Mouse (Mus musculus): ENCODE results near the gene Csde1. TPM values are rescaled to one million over a fixed set of nuclear protein-coding genes. Genes with fewer than 3 reads are reported as not detected.

The Csde1 gene
- total RNA-seq, 4 experiments from 2014 or later: 242 to 273 (median 261) TPM

Other genes with a start within 250 kb of the Csde1 start
- not detected for gene Tshb, start 237.7 kb upstream of the Csde1 start, total RNA-seq (2022)
- not detected for gene Sycp1, start 84.3 kb upstream of the Csde1 start, total RNA-seq (2022)
- not detected for gene Nr1h5, start 56.3 kb upstream of the Csde1 start, total RNA-seq (2022)
- gene Sike1, start 24.7 kb upstream of the Csde1 start, total RNA-seq (2022): 10 to 100 TPM; 54.7 to 65.9 (median 59.8) TPM
- gene Nras, start 37.9 kb downstream of the Csde1 start, total RNA-seq (2022): 10 to 100 TPM; 63.7 to 69.1 (median 67.2) TPM
- under 1 TPM in 2 of 4 experiments, not detected in 2; 0.23 to 0.54 TPM for gene Ampd1, start 53.6 kb downstream of the Csde1 start, total RNA-seq (2022)
- gene Dennd2c, start 82.2 kb downstream of the Csde1 start, total RNA-seq (2022): under 1 TPM; 0.28 to 0.93 (median 0.48) TPM
- 10 to 100 TPM; 60.2 to 73.7 (median 70.6) TPM for gene Bcas2, start 151.2 kb downstream of the Csde1 start, total RNA-seq (2022)

Data from left cerebral cortex, adult 8-10 months (tissue).